Mouse (Mus musculus) splenic B cell, adult 2 months (primary cell): ENCODE measurements around the gene Gxylt2.

ENCODE experiments used
- DNase-seq: peaks from one replicate; pipeline ENCODE4 v3.0.0-alpha.2; 2011; ENCODE audit warnings: low read depth, low spot score
- H3K27me3 ChIP-seq: 2 replicates; pipeline ENCODE4 v1.6.1; 2012; ENCODE audit warnings: mild to moderate bottlenecking, low read length, moderate library complexity, mixed read lengths; ENCODE audit not compliant: control insufficient read depth, poor library complexity, insufficient read depth, severe bottlenecking
- H3K36me3 ChIP-seq: 2 replicates; pipeline ENCODE4 v1.6.1; 2012; ENCODE audit warnings: mild to moderate bottlenecking, low read length, moderate library complexity, mixed read lengths; ENCODE audit not compliant: control insufficient read depth, poor library complexity, insufficient read depth, severe bottlenecking

Gxylt2 gene

GRCm38 (mm10) chr6:100831188-100831587 is 126.7 kb downstream of the Gxylt2 start:
- no peak for DNase-seq
- H3K36me3 ChIP-seq = 0 out of 2 replicates have a peak, but pooled peaks cover 4% of the 10 kb centered on the region
- H3K27me3 ChIP-seq = no peaks in the 10 kb centered on the region

- peaks cover 6% of the 10 kb centered on the region; the same call in 1 of the 2 replicates for H3K36me3 ChIP-seq
- no peaks in the 10 kb centered on the region for H3K27me3 ChIP-seq
- no peak for DNase-seq
Measured at GRCm38 (mm10) chr6:100831751-100832150, 127.2 kb downstream of the Gxylt2 start.

- H3K27me3 ChIP-seq = no peaks in the 10 kb centered on the region
- H3K36me3 ChIP-seq = peaks cover 6% of the 10 kb centered on the region; the same call in 1 of the 2 replicates
- peak; percentile 95 for DNase-seq
Measured at GRCm38 (mm10) chr6:100833355-100833754, 128.8 kb downstream of the Gxylt2 start, which contains the start of gene Ppp4r2. Gene Ppp4r2, plus strand, starts transcription at chr6:100833622.

- DNase-seq = peak; percentile 61
- no peaks in the 10 kb centered on the region for H3K27me3 ChIP-seq
- H3K36me3 ChIP-seq = peaks cover 8% of the 10 kb centered on the region; the same call in 1 of the 2 replicates
Measured at GRCm38 (mm10) chr6:100833811-100834481, 129.4 kb downstream of the Gxylt2 start.

GRCm38 (mm10) chr6:100834489-100835160 is 130.1 kb downstream of the Gxylt2 start:
- peaks cover 8% of the 10 kb centered on the region; the same call in 1 of the 2 replicates for H3K36me3 ChIP-seq
- DNase-seq = no peak
- no peaks in the 10 kb centered on the region for H3K27me3 ChIP-seq

GRCm38 (mm10) chr6:100845058-100845457 is 140.5 kb downstream of the Gxylt2 start:
- Histone ChIP-seq H3K27me3 (no peaks in the 10 kb centered on the region), H3K36me3 (peaks cover 8% of the 10 kb centered on the region; the same call in 1 of the 2 replicates)
- peak; percentile 15 for DNase-seq

GRCm38 (mm10) chr6:100847264-100847663 is 142.7 kb downstream of the Gxylt2 start:
- Histone ChIP-seq H3K27me3 (no peaks in the 10 kb centered on the region), H3K36me3 (peaks cover 2% of the 10 kb centered on the region; the same call in 1 of the 2 replicates)
- no peak for DNase-seq

- no peaks in the 10 kb centered on the region for H3K27me3 ChIP-seq
- no peak for DNase-seq
- H3K36me3 ChIP-seq = no peaks in the 10 kb centered on the region
Measured at GRCm38 (mm10) chr6:100848682-100849375, 144.3 kb downstream of the Gxylt2 start.

GRCm38 (mm10) chr6:100850671-100851081 is 146.1 kb downstream of the Gxylt2 start:
- no peaks in the 10 kb centered on the region for H3K27me3 ChIP-seq
- no peaks in the 10 kb centered on the region; the same call in 1 of the 2 replicates for H3K36me3 ChIP-seq
- no peak for DNase-seq

GRCm38 (mm10) chr6:100851083-100851482 is 146.5 kb downstream of the Gxylt2 start:
- Histone ChIP-seq H3K36me3 (no peaks in the 10 kb centered on the region; the same call in 1 of the 2 replicates), H3K27me3 (no peaks in the 10 kb centered on the region)
- DNase-seq = no peak
